Mouse (Mus musculus) MEL-GATA-1-ER (cell line): ENCODE measurements around the gene Foxred2.

ENCODE experiments used
- DNase-seq: peaks from one replicate; pipeline ENCODE4 v3.0.0-alpha.2; 2012; ENCODE audit warnings: low read depth; ENCODE audit errors: extremely low read depth

Gene Foxred2

GRCm38 (mm10) chr15:77949061-77949460 lies 7.5 kb downstream of the Foxred2 start:
- no peak for DNase-seq

- DNase-seq: no peak
These were observed 10.8 kb downstream of the Foxred2 start for GRCm38 (mm10) chr15:77945711-77946110.

GRCm38 (mm10) chr15:77941563-77941962 lies 15.0 kb downstream of the Foxred2 start:
- no peak for DNase-seq

- no peak for DNase-seq
These were observed 18.0 kb downstream of the Foxred2 start for GRCm38 (mm10) chr15:77938516-77938915.

- DNase-seq: no peak
These were observed 20.7 kb downstream of the Foxred2 start for GRCm38 (mm10) chr15:77935673-77936375.

- no peak for DNase-seq
These were observed 21.6 kb downstream of the Foxred2 start for GRCm38 (mm10) chr15:77934968-77935367.

GRCm38 (mm10) chr15:77934326-77934725 lies 22.2 kb downstream of the Foxred2 start:
- DNase-seq: no peak

- DNase-seq: peak; percentile 67
These were observed 22.8 kb downstream of the Foxred2 start for GRCm38 (mm10) chr15:77933770-77934169.

- DNase-seq: no peak
These were observed 23.3 kb downstream of the Foxred2 start for GRCm38 (mm10) chr15:77933222-77933621.

GRCm38 (mm10) chr15:77931689-77932016 lies 24.9 kb downstream of the Foxred2 start:
- DNase-seq: peak; percentile 64

GRCm38 (mm10) chr15:77930986-77931688 lies 25.4 kb downstream of the Foxred2 start:
- DNase-seq: no peak

- DNase-seq: peak; percentile 30
These were observed 26.7 kb downstream of the Foxred2 start for GRCm38 (mm10) chr15:77929804-77930203.

- peak; percentile 98 for DNase-seq
These were observed 27.7 kb downstream of the Foxred2 start, which contains the start of gene Txn2 for GRCm38 (mm10) chr15:77928673-77929331. TSS of gene Txn2 (minus strand) at chr15:77929006.

GRCm38 (mm10) chr15:77928091-77928490 lies 28.4 kb downstream of the Foxred2 start:
- DNase-seq: no peak

GRCm38 (mm10) chr15:77926921-77927320 lies 29.6 kb downstream of the Foxred2 start:
- DNase-seq: no peak

GRCm38 (mm10) chr15:77925195-77925594 lies 31.3 kb downstream of the Foxred2 start:
- DNase-seq: no peak

- DNase-seq: no peak
These were observed 33.1 kb downstream of the Foxred2 start for GRCm38 (mm10) chr15:77923267-77924035.

- DNase-seq: no peak
These were observed 33.8 kb downstream of the Foxred2 start for GRCm38 (mm10) chr15:77922710-77923109.

- DNase-seq: no peak
These were observed 34.9 kb downstream of the Foxred2 start for GRCm38 (mm10) chr15:77921636-77922035.

- DNase-seq: no peak
These were observed 35.7 kb downstream of the Foxred2 start for GRCm38 (mm10) chr15:77920511-77921462.
